14 mouse cellular contexts compared by ENCODE assay signal in genomic region chr10:40131690-40132418, GRCm38 (mm10). TPM values are rescaled to one million over a fixed set of nuclear protein-coding genes. Genes with fewer than 3 reads are reported as not detected.
A peak's percentile ranks its signal among the peaks of the same experiment; 100 is the strongest.
DNase-seq lines count a peak whose midpoint lies in the region; ATAC-seq and TF ChIP-seq lines count a peak whose summit lies in the region.
"Had no signal": no experiment of that assay in that cellular context is flagged by ENCODE, and none has a peak within 500 bp of the region (broad histone marks: within the 10 kb centered on the region; RNA-seq: fewer than 3 reads in every experiment).

No protein-coding gene starts in this region.

- no peaks in the 10 kb centered on the region for H3K79me2 ChIP-seq in heart, adult 2 months (replicated peaks; ENCODE audit: control insufficient read depth, insufficient read depth, low read length)

- peak overlapping the region; percentile 64 for H3K4me2 ChIP-seq in liver, embryonic 15.5 days
- H3K4me2 ChIP-seq: embryonic facial prominence, embryonic 15.5 days; neural tube, embryonic 15.5 days had no signal

- H3K27ac ChIP-seq in heart, adult 2 months = no peak overlapping the region
- H3K27ac ChIP-seq in liver, embryonic 15.5 days (replicated peaks) = peak overlapping the region; percentile 94
- H3K27ac ChIP-seq: embryonic facial prominence, embryonic 15.5 days; neural tube, embryonic 15.5 days had no signal

- H3K27me3 ChIP-seq in heart, adult 2 months (ENCODE audit: control insufficient read depth, insufficient read depth, low read length) = no peaks in the 10 kb centered on the region
- H3K27me3 ChIP-seq in liver, embryonic 15.5 days = no peaks in the 10 kb centered on the region
- H3K27me3 ChIP-seq: embryonic facial prominence, embryonic 15.5 days; neural tube, embryonic 15.5 days had no signal

- peaks cover 3% of the 10 kb centered on the region; the same call in 1 of the 2 replicates for H3K36me3 ChIP-seq in heart, adult 2 months (ENCODE audit: control insufficient read depth, insufficient read depth, low read length)
- H3K36me3 ChIP-seq in liver, embryonic 15.5 days (replicated peaks) = peaks cover 53% of the 10 kb centered on the region
- H3K36me3 ChIP-seq: embryonic facial prominence, embryonic 15.5 days; neural tube, embryonic 15.5 days had no signal

- no peak for TF ChIP-seq CTCF in heart, adult 2 months (IDR thresholded peaks at IDR 0.05)

- no peak overlapping the region for H3K9ac ChIP-seq in heart, adult 2 months (ENCODE audit: low read depth, low read length)
- peak overlapping the region; percentile 39 for H3K9ac ChIP-seq in liver, embryonic 15.5 days
- H3K9ac ChIP-seq: embryonic facial prominence, embryonic 15.5 days; neural tube, embryonic 15.5 days had no signal

- 60% methylated on average over 9 of the region's 9 CpGs for WGBS in heart, adult 2 months
- 24% methylated on average over 9 of the region's 9 CpGs for WGBS in liver, embryonic 15.5 days (ENCODE audit: insufficient replicate concordance)

- peak; percentile 61 for DNase-seq in heart, adult 11 months
- no peak for DNase-seq in heart, adult 2 months
- peak; percentile 10 for DNase-seq in thymus, postnatal 4 days
- no peak for DNase-seq in thymus, postnatal 36 days
- no peak for DNase-seq in layer of hippocampus, adult 9-11 months
- no peak for DNase-seq in left cerebral cortex, adult 18-20 months (ENCODE audit: low spot score in 2 of 2)
- DNase-seq in kidney, postnatal 10 days = no peak
- DNase-seq: cerebellum, postnatal 14 days; lung, postnatal 14 days; thymus, adult 2 months had no signal

- H3K4me1 ChIP-seq in heart, adult 2 months (ENCODE audit: control insufficient read depth, insufficient read depth, low read length) = no peaks in the 10 kb centered on the region; the same call in 1 of the 2 replicates
- peaks cover 97% of the 10 kb centered on the region for H3K4me1 ChIP-seq in liver, embryonic 15.5 days (replicated peaks)
- H3K4me1 ChIP-seq: embryonic facial prominence, embryonic 15.5 days; neural tube, embryonic 15.5 days had no signal

- H3K9me3 ChIP-seq in liver, embryonic 15.5 days (replicated peaks) = no peaks in the 10 kb centered on the region
- H3K9me3 ChIP-seq: embryonic facial prominence, embryonic 15.5 days; neural tube, embryonic 15.5 days had no signal

- H3K4me3 ChIP-seq in heart, adult 2 months = no peak overlapping the region
- H3K4me3 ChIP-seq in liver, embryonic 15.5 days (replicated peaks) = peak overlapping the region; percentile 37
- H3K4me3 ChIP-seq: embryonic facial prominence, embryonic 15.5 days; neural tube, embryonic 15.5 days had no signal

- ATAC-seq in liver, embryonic 15.5 days (ENCODE audit: insufficient read depth) = peak; percentile 98
- ATAC-seq: hindbrain, embryonic 16.5 days had no signal

- no peak for TF ChIP-seq EP300 in heart, adult 2 months (IDR thresholded peaks at IDR 0.05; ENCODE audit: insufficient read depth, low read depth, low read length)

- TF ChIP-seq POLR2A in heart, adult 2 months (IDR thresholded peaks at IDR 0.05; ENCODE audit: insufficient read depth, low read depth, low read length) = no peak

- intact Hi-C loops in heart, adult 2 months (cut with DNase I) = no loop called here

RNA-seq across cellular contexts. Expression of gene Slc16a10, which starts 10.2 kb away (rescaled TPM):
- 10 to 100 TPM; 21.0 to 21.9 TPM for total RNA-seq in heart, adult 2 months (2021)
- polyA plus RNA-seq in heart, adult 2 months (2012; rRNA removed) = 15.3 and 28.3 TPM in 2 replicates
- 79.2 and 87.6 TPM in 2 replicates for polyA plus RNA-seq in liver, embryonic 15.5 days (2015; fragmentation: Nextera tagmentation; extraction: Ambion mirVana)
- total RNA-seq in left cerebral cortex, adult 18-20 months (2021) = 1 to 10 TPM; 3.2 to 4.1 TPM

Comparison
In these comparisons a context has a peak if more than half of its experiments do, and no peak if none do; other contexts are left out.
1. DNase-seq: peak in heart, adult 11 months (single experiment) and thymus, postnatal 4 days (single experiment); none in heart, adult 2 months (0 of 2), thymus, postnatal 36 days (0 of 2), layer of hippocampus, adult 9-11 months (single experiment), left cerebral cortex, adult 18-20 months (0 of 2) and kidney, postnatal 10 days (single experiment).
2. RNA of gene Slc16a10, which starts 10.2 kb away (total RNA-seq): 21.0 to 21.9 TPM in heart, adult 2 months; 3.2 to 4.1 TPM in left cerebral cortex, adult 18-20 months; every median in the first group is over 4 times any median in the second.